Mouse (Mus musculus) cortical plate, adult 2 months (tissue): Measurements from ENCODE around the gene Enpp1. TPM values are rescaled to one million over a fixed set of nuclear protein-coding genes. Genes with fewer than 3 reads are reported as not detected.

Source experiments
- H3K27ac ChIP-seq: fragments of 200-500 bp; 2 replicates; pipeline ENCODE4 v1.5.1; 2012; ENCODE audit warnings: low read length, control low read depth, inconsistent platforms; ENCODE audit not compliant: insufficient read depth
- H3K4me1 ChIP-seq: fragments of 200-500 bp; 2 replicates; pipeline ENCODE4 v1.6.1; 2011; ENCODE audit warnings: low read length; ENCODE audit not compliant: control insufficient read depth, insufficient read depth
- H3K4me3 ChIP-seq: fragments of 200-500 bp; 2 replicates; pipeline ENCODE4 v1.5.1; 2011; ENCODE audit warnings: mild to moderate bottlenecking, low read length, control low read depth; ENCODE audit not compliant: insufficient read depth
- CTCF ChIP-seq: fragments of 200-500 bp; IDR thresholded peaks from 2 replicates; pipeline ENCODE4 v1.5.1; 2011; ENCODE audit warnings: mild to moderate bottlenecking, control low read depth, low read length; ENCODE audit not compliant: insufficient read depth; ENCODE audit errors: extremely low read depth
- POLR2A ChIP-seq: fragments of 200-500 bp; IDR thresholded peaks from 2 replicates; pipeline ENCODE4 v1.6.1; 2011; ENCODE audit warnings: mild to moderate bottlenecking, low read length, control low read depth; ENCODE audit not compliant: insufficient read depth; ENCODE audit errors: extremely low read depth
- polyA plus RNA-seq: library from polyadenylated mRNA; depleted of rRNA; stranded (reverse); fragments of >200 nt; gene quantifications from 2 replicates; pipeline ENCODE4 v1.2.3, GENCODE M21; 2012

Enpp1 gene
- polyA plus RNA-seq, 1 experiment = 1.9 TPM

GRCm38 (mm10) chr10:24640186-24640875 lies 71.6 kb downstream of the Enpp1 start:
- no peaks in the 10 kb centered on the region for H3K4me1 ChIP-seq
- no peak overlapping the region for H3K4me3 ChIP-seq
- H3K27ac ChIP-seq = no peak overlapping the region
- TF ChIP-seq POLR2A (no peak), CTCF (no peak)

- H3K27ac ChIP-seq = no peak overlapping the region
- no peak overlapping the region for H3K4me3 ChIP-seq
- no peaks in the 10 kb centered on the region for H3K4me1 ChIP-seq
- no peak for TF ChIP-seq CTCF
- TF ChIP-seq POLR2A = no peak
Observed at GRCm38 (mm10) chr10:24639596-24639995, 72.4 kb downstream of the Enpp1 start.

- TF ChIP-seq CTCF = no peak
- TF ChIP-seq POLR2A = no peak
- Histone ChIP-seq H3K4me3 (no peak overlapping the region), H3K4me1 (no peaks in the 10 kb centered on the region), H3K27ac (no peak overlapping the region)
Observed at GRCm38 (mm10) chr10:24638306-24639070, 73.5 kb downstream of the Enpp1 start.

GRCm38 (mm10) chr10:24636986-24637385 lies 75.0 kb downstream of the Enpp1 start:
- TF ChIP-seq CTCF (no peak), POLR2A (no peak)
- no peak overlapping the region for H3K27ac ChIP-seq
- no peak overlapping the region for H3K4me3 ChIP-seq
- H3K4me1 ChIP-seq = no peaks in the 10 kb centered on the region

- Histone ChIP-seq H3K4me3 (no peak overlapping the region), H3K4me1 (no peaks in the 10 kb centered on the region), H3K27ac (no peak overlapping the region)
- TF ChIP-seq POLR2A (no peak), CTCF (no peak)
Observed at GRCm38 (mm10) chr10:24635884-24636283, 76.1 kb downstream of the Enpp1 start.

GRCm38 (mm10) chr10:24635331-24635815 lies 76.6 kb downstream of the Enpp1 start:
- Histone ChIP-seq H3K4me1 (no peaks in the 10 kb centered on the region; the same call in 1 of the 2 replicates), H3K27ac (no peak overlapping the region), H3K4me3 (no peak overlapping the region)
- TF ChIP-seq POLR2A (no peak), CTCF (no peak)

- Histone ChIP-seq H3K4me3 (no peak overlapping the region), H3K27ac (no peak overlapping the region), H3K4me1 (no peaks in the 10 kb centered on the region; the same call in 1 of the 2 replicates)
- TF ChIP-seq POLR2A (no peak), CTCF (no peak)
Observed at GRCm38 (mm10) chr10:24634288-24634687, 77.7 kb downstream of the Enpp1 start.

- TF ChIP-seq POLR2A (no peak), CTCF (no peak)
- Histone ChIP-seq H3K27ac (no peak overlapping the region), H3K4me3 (no peak overlapping the region), H3K4me1 (no peaks in the 10 kb centered on the region; the same call in 1 of the 2 replicates)
Observed at GRCm38 (mm10) chr10:24631122-24631521, 80.8 kb downstream of the Enpp1 start.

GRCm38 (mm10) chr10:24630469-24631081 lies 81.4 kb downstream of the Enpp1 start:
- Histone ChIP-seq H3K4me3 (no peak overlapping the region), H3K4me1 (no peaks in the 10 kb centered on the region; the same call in 1 of the 2 replicates), H3K27ac (no peak overlapping the region)
- no peak for TF ChIP-seq POLR2A
- TF ChIP-seq CTCF = peak; percentile 78

- TF ChIP-seq POLR2A (no peak), CTCF (no peak)
Observed at GRCm38 (mm10) chr10:24629086-24629720, 82.8 kb downstream of the Enpp1 start.

More at GRCm38 (mm10) chr10:24629086-24629720, 82.8 kb downstream of the Enpp1 start:
- no peak overlapping the region for H3K27ac ChIP-seq
- no peaks in the 10 kb centered on the region; the same call in 1 of the 2 replicates for H3K4me1 ChIP-seq
- no peak overlapping the region for H3K4me3 ChIP-seq
